In the genomic region with DNA sequence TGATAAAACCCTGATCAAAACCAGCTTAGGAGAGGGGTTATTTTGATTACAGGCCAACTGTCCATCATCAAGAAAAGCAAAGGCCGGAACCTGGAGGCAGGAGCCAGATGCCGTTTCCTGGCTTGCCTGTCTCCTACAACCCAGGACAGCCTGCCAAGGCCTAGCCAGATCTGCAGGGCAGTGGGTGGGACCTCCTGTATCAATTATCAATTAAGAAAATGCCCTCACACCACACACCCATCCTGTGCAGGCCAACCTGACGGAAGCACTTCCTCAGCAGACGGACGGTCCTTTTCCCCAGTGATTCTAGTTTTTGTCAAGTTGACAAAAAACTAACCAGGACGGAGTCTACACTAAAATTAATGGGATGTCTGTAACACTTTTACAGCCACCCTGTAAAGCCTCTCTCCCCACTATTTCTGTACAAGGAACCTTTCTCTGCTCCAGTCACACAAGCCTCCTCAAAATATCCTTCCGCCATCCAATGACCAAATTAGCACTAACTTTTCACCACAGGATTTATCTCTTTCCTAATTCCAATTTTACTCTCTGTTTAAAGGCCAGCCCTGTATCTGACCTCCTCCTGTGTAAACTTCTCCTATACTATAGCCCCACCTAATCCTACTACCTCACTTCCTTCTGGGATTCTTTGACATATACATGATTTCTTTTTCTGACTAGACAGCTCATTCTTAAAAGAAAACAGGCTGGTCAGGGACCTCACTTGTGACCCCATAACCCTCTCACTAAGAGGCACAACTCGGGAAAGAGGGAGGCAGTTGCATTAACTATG, we compare ENCODE assay signal across 9 mouse cellular contexts. TPM values are rescaled to one million over a fixed set of nuclear protein-coding genes. Genes with fewer than 3 reads are reported as not detected.
A peak's percentile ranks its signal among the peaks of the same experiment; 100 is the strongest.
DNase-seq lines count a peak whose midpoint lies in the region; ATAC-seq lines count a peak whose summit lies in the region.
"Had no signal": no experiment of that assay in that cellular context is flagged by ENCODE, and none has a peak within 500 bp of the region (broad histone marks: within the 10 kb centered on the region; RNA-seq: fewer than 3 reads in every experiment).

No protein-coding gene starts in this region.

- H3K4me3 ChIP-seq in intestine, embryonic 15.5 days (replicated peaks): no peak overlapping the region
- H3K4me3 ChIP-seq in intestine, embryonic 16.5 days (ENCODE audit: low read length): no peak overlapping the region
- no peak overlapping the region for H3K4me3 ChIP-seq in midbrain, embryonic 13.5 days (replicated peaks)

- no peaks in the 10 kb centered on the region for H3K27me3 ChIP-seq in intestine, embryonic 15.5 days (replicated peaks)
- H3K27me3 ChIP-seq in intestine, embryonic 16.5 days (replicated peaks; ENCODE audit: control insufficient read depth, insufficient read depth, low read length): no peaks in the 10 kb centered on the region
- no peaks in the 10 kb centered on the region for H3K27me3 ChIP-seq in midbrain, embryonic 13.5 days

- H3K4me1 ChIP-seq in intestine, embryonic 15.5 days (replicated peaks): peaks cover 15% of the 10 kb centered on the region
- H3K4me1 ChIP-seq in intestine, embryonic 16.5 days (ENCODE audit: control insufficient read depth, insufficient read depth, low read length): peaks cover 15% of the 10 kb centered on the region
- H3K4me1 ChIP-seq in midbrain, embryonic 13.5 days (replicated peaks): peaks cover 30% of the 10 kb centered on the region

- H3K27ac ChIP-seq in intestine, embryonic 15.5 days: no peak overlapping the region
- H3K27ac ChIP-seq in intestine, embryonic 16.5 days (ENCODE audit: low read length): no peak overlapping the region
- no peak overlapping the region for H3K27ac ChIP-seq in midbrain, embryonic 13.5 days

- 66% methylated on average over 8 of the region's 8 CpGs for WGBS in intestine, embryonic 15.5 days
- WGBS in intestine, embryonic 16.5 days: 66% methylated on average over 8 of the region's 8 CpGs
- 85% methylated on average over 8 of the region's 8 CpGs for WGBS in midbrain, embryonic 13.5 days

- H3K36me3 ChIP-seq in intestine, embryonic 15.5 days: no peaks in the 10 kb centered on the region
- H3K36me3 ChIP-seq in intestine, embryonic 16.5 days (ENCODE audit: control insufficient read depth, insufficient read depth, low read length): no peaks in the 10 kb centered on the region
- H3K36me3 ChIP-seq in midbrain, embryonic 13.5 days: no peaks in the 10 kb centered on the region

- H3K4me2 ChIP-seq in intestine, embryonic 15.5 days (replicated peaks): peak overlapping the region; percentile 78; the same call in 1 of the 2 replicates
- no peak overlapping the region for H3K4me2 ChIP-seq in intestine, embryonic 16.5 days (ENCODE audit: low read depth, low read length)
- peak overlapping the region; percentile 75 for H3K4me2 ChIP-seq in midbrain, embryonic 13.5 days (replicated peaks)

- no peak for ATAC-seq in intestine, embryonic 15.5 days
- ATAC-seq in intestine, embryonic 16.5 days: no peak
- ATAC-seq in midbrain, embryonic 13.5 days: no peak

- DNase-seq in heart, adult 11 months: peak; percentile 96
- DNase-seq in kidney, postnatal 10 days: peak; percentile 54
- DNase-seq in spleen, postnatal 36 days (ENCODE audit: low spot score in 2 of 2): no peak
- no peak for DNase-seq in ovary, adult 18-20 months (ENCODE audit: low spot score)
- no peak for DNase-seq in right cerebral cortex, adult 18-20 months

- no peaks in the 10 kb centered on the region for H3K9me3 ChIP-seq in intestine, embryonic 15.5 days
- no peaks in the 10 kb centered on the region for H3K9me3 ChIP-seq in intestine, embryonic 16.5 days (ENCODE audit: control insufficient read depth, low read length)
- H3K9me3 ChIP-seq in midbrain, embryonic 13.5 days: no peaks in the 10 kb centered on the region
- H3K9me3 ChIP-seq: G1E had no signal

- no peak overlapping the region for H3K9ac ChIP-seq in intestine, embryonic 15.5 days
- no peak overlapping the region for H3K9ac ChIP-seq in intestine, embryonic 16.5 days (ENCODE audit: low read depth, low read length)
- H3K9ac ChIP-seq in midbrain, embryonic 13.5 days (replicated peaks): no peak overlapping the region

RNA-seq across cellular contexts. Expression of a gene that starts 2.1 kb away (rescaled TPM):
- polyA plus RNA-seq in intestine, embryonic 15.5 days (2015; fragmentation: Nextera tagmentation; extraction: Ambion mirVana): 52.8 and 53.1 TPM in 2 replicates
- 50.8 and 51.6 TPM in 2 replicates for polyA plus RNA-seq in intestine, embryonic 16.5 days (2015; fragmentation: Nextera tagmentation; extraction: Ambion mirVana)
- 137 and 160 TPM in 2 replicates for polyA plus RNA-seq in midbrain, embryonic 13.5 days (2015; fragmentation: Nextera tagmentation; extraction: Ambion mirVana)

RNA-seq across cellular contexts. Expression of a gene that starts 50.0 kb away (rescaled TPM):
- polyA plus RNA-seq in intestine, embryonic 15.5 days (2015; fragmentation: Nextera tagmentation; extraction: Ambion mirVana): 0.82 and 1.2 TPM in 2 replicates
- polyA plus RNA-seq in intestine, embryonic 16.5 days (2015; fragmentation: Nextera tagmentation; extraction: Ambion mirVana): 0.79 and 0.82 TPM in 2 replicates
- 1.6 and 2.2 TPM in 2 replicates for polyA plus RNA-seq in midbrain, embryonic 13.5 days (2015; fragmentation: Nextera tagmentation; extraction: Ambion mirVana)

RNA-seq across cellular contexts. Expression of a gene that starts 52.5 kb away (rescaled TPM):
- 215 and 241 TPM in 2 replicates for polyA plus RNA-seq in intestine, embryonic 15.5 days (2015; fragmentation: Nextera tagmentation; extraction: Ambion mirVana)
- 234 and 240 TPM in 2 replicates for polyA plus RNA-seq in intestine, embryonic 16.5 days (2015; fragmentation: Nextera tagmentation; extraction: Ambion mirVana)
- 156 and 162 TPM in 2 replicates for polyA plus RNA-seq in midbrain, embryonic 13.5 days (2015; fragmentation: Nextera tagmentation; extraction: Ambion mirVana)

Comparison
In these comparisons a context has a peak if more than half of its experiments do, and no peak if none do; other contexts are left out.
1. DNase-seq: peak in heart, adult 11 months (single experiment) and kidney, postnatal 10 days (single experiment); none in spleen, postnatal 36 days (0 of 2), ovary, adult 18-20 months (single experiment) and right cerebral cortex, adult 18-20 months (single experiment).